Mouse (Mus musculus) c-Kit-negative CD71-positive TER-119-positive erythroid progenitor cells, embryonic 14.5 days (primary cell): Measurements from ENCODE around the gene Olfr933.

Experiments used
- DNase-seq: peaks from one replicate; pipeline ENCODE4 v3.0.0-alpha.2; 2013; ENCODE audit warnings: low read depth, low spot score

Olfr933 gene

GRCm38 (mm10) chr9:38972013-38972412 lies at the start of gene Olfr933:
Olfr933 (plus strand) TSS chr9:38972313.
- no peak for DNase-seq

- no peak for DNase-seq
Observed at GRCm38 (mm10) chr9:38929509-38929908, 42.6 kb upstream of the Olfr933 start, which contains the start of gene Olfr930. Olfr930 (plus strand) TSS chr9:38929809.

DNA sequence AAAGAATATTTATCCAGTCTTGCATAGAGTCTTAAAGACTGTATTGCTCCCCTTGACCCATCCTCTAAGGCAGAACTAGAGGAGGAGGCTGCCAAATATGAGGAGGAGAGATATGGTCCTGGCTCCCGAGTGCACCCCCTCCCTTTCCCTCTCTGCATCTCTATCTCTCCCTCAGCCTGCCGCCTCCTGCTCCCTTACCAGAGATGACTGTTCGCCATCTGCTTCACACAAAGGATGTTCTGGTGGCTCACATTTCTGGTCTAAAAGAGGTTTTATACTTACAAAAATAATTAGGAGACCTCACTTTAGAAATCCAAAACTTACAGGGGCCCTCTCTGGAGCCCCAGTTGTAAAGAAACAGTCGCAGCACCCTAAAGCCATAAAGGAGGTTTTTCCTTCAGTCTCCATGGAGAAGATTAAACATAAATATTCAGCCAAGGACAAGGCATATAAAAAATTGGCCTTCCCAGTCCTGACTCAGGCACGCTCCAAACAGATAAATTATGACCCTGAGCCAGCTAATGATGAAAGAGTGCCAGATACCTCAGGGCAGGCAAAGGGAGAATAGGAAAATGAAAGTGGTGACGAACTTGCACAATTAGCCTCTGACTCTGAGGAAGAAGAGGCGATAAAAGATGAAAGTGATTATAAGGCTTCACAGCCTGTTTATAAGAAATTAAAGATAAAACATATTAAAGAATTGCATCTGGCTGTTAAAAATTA lies 18.6 kb upstream of the Olfr933 start:
- no peak for DNase-seq

- DNase-seq, result no peak
Observed at GRCm38 (mm10) chr9:38954124-38954416, 18.0 kb upstream of the Olfr933 start.

DNA sequence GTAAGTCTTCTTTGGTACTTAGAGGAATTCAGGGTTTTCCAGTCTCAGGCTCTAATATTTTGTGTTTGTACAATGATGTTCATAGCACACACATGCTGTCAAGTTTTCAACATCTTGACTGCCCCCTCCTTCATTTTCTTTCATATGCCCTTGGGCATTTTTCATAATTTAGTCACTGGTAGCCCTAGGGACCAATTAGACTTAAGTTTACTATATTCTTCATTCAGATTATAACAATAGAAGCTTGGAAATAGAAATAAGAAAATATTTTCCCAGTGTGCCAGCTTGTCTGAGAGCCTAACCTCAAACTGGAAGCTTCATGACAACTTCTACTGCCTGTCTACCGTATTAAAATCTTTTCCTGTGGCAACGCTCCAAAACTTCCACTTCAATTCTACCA lies 16.1 kb downstream of the Olfr933 start, which contains the start of gene Olfr934:
TSS of gene Olfr934 (minus strand) at position 101 of the 400 bp plus-strand sequence.
- DNase-seq, result no peak

- no peak for DNase-seq
Observed at GRCm38 (mm10) chr9:38999583-38999982, 27.5 kb downstream of the Olfr933 start, which contains the start of gene Olfr935. Olfr935 (minus strand) TSS chr9:38999683.

DNA sequence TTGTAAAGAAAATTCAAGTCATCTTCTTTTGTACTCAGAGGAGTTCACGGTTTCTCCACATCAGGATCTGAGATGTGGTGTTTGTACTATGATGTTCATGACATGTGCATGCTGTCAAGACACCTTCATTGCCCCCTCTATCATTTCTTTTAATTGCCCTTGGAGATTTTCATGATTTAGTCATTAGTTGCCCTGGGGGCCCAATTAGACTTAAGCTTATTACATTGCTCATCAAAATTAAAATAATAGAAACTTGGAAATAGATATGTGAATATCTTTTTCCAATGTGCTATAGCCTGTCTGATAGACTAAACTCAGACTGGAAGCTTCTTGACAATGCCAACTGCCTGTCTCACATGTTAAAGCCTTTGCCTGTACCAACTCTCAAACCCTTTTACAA lies 51.2 kb downstream of the Olfr933 start, which contains the start of gene Olfr146:
TSS of gene Olfr146 (minus strand) at position 101 of the 400 bp plus-strand sequence.
- no peak for DNase-seq
